Mouse (Mus musculus): ENCODE data around the gene Mlst8. TPM values are rescaled to one million over a fixed set of nuclear protein-coding genes. Genes with fewer than 3 reads are reported as not detected.
"Not testable (repeated sequence)": the region's sequence is repeated elsewhere in the genome, so short reads cannot be mapped to it uniquely, and the experiment has no call there.

Mlst8 gene
- polyA plus RNA-seq, 1 experiment from 2014 or later, result 32.0 TPM

DNA sequence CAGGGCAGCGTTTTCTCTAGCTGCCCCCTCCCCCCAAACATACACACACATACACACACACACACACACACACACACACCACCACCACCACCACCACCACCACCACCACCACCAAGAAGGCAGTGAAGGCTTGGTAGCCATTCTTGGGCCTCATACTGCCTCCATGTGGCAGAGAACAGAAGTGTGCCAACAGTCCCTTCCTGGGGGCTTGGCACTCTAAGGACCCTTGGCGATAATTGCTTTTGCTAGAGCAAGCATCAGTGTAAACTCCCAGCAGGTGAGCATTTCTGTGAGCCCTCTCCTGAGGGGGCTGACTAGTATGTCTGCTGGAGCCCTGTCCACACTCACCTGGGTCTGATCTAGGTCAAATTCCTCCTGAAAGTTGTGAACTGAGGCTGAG lies 37.7 kb downstream of the Mlst8 start:
- WGBS, result 42% methylated on average over 2 of the region's 2 CpGs
- DNase-seq (ENCODE audit: low spot score) (peak; percentile 20), ATAC-seq (replicated peaks; ENCODE audit: insufficient number of reproducible peaks, low FRiP score, low TSS enrichment, low read depth) (no peak)
- Histone ChIP-seq H3K4me3 (ENCODE audit: low read depth, low read length) (no peak overlapping the region), H3K36me3 (replicated peaks; ENCODE audit: control insufficient read depth, insufficient read depth, low read depth, low read length) (peaks cover 17% of the 10 kb centered on the region), H3K27ac (replicated peaks; ENCODE audit: low read depth, low read length) (no peak overlapping the region), H3K4me2 (ENCODE audit: low read depth, low read length) (no peak overlapping the region), H3K9me3 (replicated peaks; ENCODE audit: control insufficient read depth, low read length) (no peaks in the 10 kb centered on the region), H3K4me1 (ENCODE audit: control insufficient read depth, insufficient read depth, low read length) (no peaks in the 10 kb centered on the region), H3K27me3 (ENCODE audit: control insufficient read depth, insufficient read depth, low read length) (no peaks in the 10 kb centered on the region), H3K9ac (replicated peaks; ENCODE audit: low read length) (no peak overlapping the region)

GRCm38 (mm10) chr17:24440377-24440776 lies 38.5 kb downstream of the Mlst8 start:
- 92% methylated on average over 8 of the region's 8 CpGs for WGBS
- H3K36me3 ChIP-seq (replicated peaks; ENCODE audit: control insufficient read depth, insufficient read depth, low read depth, low read length), result peaks cover 15% of the 10 kb centered on the region
- H3K9ac ChIP-seq (replicated peaks; ENCODE audit: low read length), result no peak overlapping the region

DNA sequence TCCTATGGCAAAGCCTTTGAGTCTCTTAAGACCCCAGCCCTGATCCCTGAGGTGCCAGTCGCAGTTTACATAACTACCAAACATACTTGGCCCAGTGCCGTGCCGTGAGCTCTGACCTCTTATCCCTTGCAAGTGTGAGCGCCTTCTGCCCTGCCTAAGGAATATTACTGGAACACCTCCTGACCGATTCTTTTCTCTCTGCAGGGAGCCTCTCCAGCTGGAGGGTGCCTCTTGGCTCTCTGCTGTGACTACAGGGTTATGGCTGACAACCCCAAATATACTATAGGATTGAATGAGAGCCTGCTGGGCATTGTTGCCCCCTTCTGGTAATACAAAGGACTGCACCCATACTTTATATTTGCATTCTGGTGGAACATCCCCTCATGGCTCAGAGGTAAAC lies 41.9 kb downstream of the Mlst8 start:
- no peak overlapping the region for H3K4me2 ChIP-seq (ENCODE audit: low read depth, low read length)
- H3K27ac ChIP-seq (replicated peaks; ENCODE audit: low read depth, low read length), result no peak overlapping the region
- no peaks in the 10 kb centered on the region for H3K27me3 ChIP-seq (ENCODE audit: control insufficient read depth, insufficient read depth, low read length)
- 75% methylated on average over 5 of the region's 5 CpGs for WGBS
- no peaks in the 10 kb centered on the region for H3K9me3 ChIP-seq (replicated peaks; ENCODE audit: control insufficient read depth, low read length)
- no peak overlapping the region for H3K9ac ChIP-seq (replicated peaks; ENCODE audit: low read length)
- no peak overlapping the region for H3K4me3 ChIP-seq (ENCODE audit: low read depth, low read length)
- peak; percentile 65 for DNase-seq (ENCODE audit: low spot score)
- no peaks in the 10 kb centered on the region for H3K4me1 ChIP-seq (ENCODE audit: control insufficient read depth, insufficient read depth, low read length)
- 0 out of 2 replicates have a peak, but pooled peaks have one; percentile 53 for ATAC-seq (replicated peaks; ENCODE audit: insufficient number of reproducible peaks, low FRiP score, low TSS enrichment, low read depth)
- H3K36me3 ChIP-seq (replicated peaks; ENCODE audit: control insufficient read depth, insufficient read depth, low read depth, low read length), result peaks cover 3% of the 10 kb centered on the region; the same call in 1 of the 2 replicates

More at GRCm38 (mm10) chr17:24440377-24440776, 38.5 kb downstream of the Mlst8 start:
- ATAC-seq (replicated peaks; ENCODE audit: insufficient number of reproducible peaks, low FRiP score, low TSS enrichment, low read depth) (no peak), DNase-seq (ENCODE audit: low spot score) (no peak)
- Histone ChIP-seq H3K27me3 (ENCODE audit: control insufficient read depth, insufficient read depth, low read length) (no peaks in the 10 kb centered on the region), H3K4me3 (ENCODE audit: low read depth, low read length) (no peak overlapping the region), H3K9me3 (replicated peaks; ENCODE audit: control insufficient read depth, low read length) (no peaks in the 10 kb centered on the region), H3K27ac (replicated peaks; ENCODE audit: low read depth, low read length) (no peak overlapping the region), H3K4me2 (ENCODE audit: low read depth, low read length) (no peak overlapping the region), H3K4me1 (ENCODE audit: control insufficient read depth, insufficient read depth, low read length) (no peaks in the 10 kb centered on the region)

DNA sequence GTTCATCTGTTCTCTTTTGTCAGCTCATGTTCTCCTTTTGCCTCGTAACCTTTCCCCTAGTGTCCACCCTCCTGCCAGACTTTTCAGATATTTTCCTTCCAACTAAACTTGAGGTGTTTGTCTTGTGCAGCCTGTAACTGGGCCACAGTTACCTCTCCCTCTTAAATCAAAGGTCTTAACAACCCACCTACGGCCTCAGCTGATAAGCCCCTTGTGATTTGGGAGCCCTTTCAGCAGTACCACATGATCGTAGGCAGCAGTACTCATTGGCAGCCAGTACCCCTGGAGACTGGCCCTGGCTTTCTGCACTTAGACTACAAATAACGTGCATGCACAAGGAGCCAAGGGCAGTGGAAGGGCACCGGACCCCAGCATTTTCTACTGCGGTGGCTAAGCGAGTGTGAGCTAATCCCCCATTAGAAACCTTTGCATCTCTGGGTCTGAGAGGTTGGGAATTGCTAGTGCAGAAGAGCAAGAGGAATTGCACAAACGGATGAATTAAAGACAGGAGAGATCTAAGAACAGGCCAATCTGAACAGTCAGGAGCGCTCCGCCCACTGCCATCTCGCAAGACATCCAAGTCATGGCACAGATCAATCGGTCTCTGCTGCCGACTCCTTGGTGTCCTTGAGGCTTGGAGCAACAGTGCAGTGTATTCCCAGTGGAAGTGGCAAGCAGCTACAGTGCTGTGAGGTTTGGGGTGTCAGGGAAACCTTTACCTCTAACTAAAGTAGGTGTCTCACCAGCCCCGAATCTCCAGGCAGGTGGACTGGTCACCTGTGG lies 49.5 kb downstream of the Mlst8 start:
- no peaks in the 10 kb centered on the region for H3K27me3 ChIP-seq (ENCODE audit: control insufficient read depth, insufficient read depth, low read length)
- H3K4me1 ChIP-seq (ENCODE audit: control insufficient read depth, insufficient read depth, low read length), result no peaks in the 10 kb centered on the region
- WGBS, result 90% methylated on average over 14 of the region's 14 CpGs
- H3K4me3 ChIP-seq (ENCODE audit: low read depth, low read length), result no peak overlapping the region
- no peak overlapping the region for H3K27ac ChIP-seq (replicated peaks; ENCODE audit: low read depth, low read length)
- no peaks in the 10 kb centered on the region for H3K9me3 ChIP-seq (replicated peaks; ENCODE audit: control insufficient read depth, low read length)
- H3K9ac ChIP-seq (replicated peaks; ENCODE audit: low read length), result no peak overlapping the region
- ATAC-seq (replicated peaks; ENCODE audit: insufficient number of reproducible peaks, low FRiP score, low TSS enrichment, low read depth) (no peak), DNase-seq (ENCODE audit: low spot score) (no peak)
- peaks cover 5% of the 10 kb centered on the region for H3K36me3 ChIP-seq (replicated peaks; ENCODE audit: control insufficient read depth, insufficient read depth, low read depth, low read length)
- no peak overlapping the region for H3K4me2 ChIP-seq (ENCODE audit: low read depth, low read length)

DNA sequence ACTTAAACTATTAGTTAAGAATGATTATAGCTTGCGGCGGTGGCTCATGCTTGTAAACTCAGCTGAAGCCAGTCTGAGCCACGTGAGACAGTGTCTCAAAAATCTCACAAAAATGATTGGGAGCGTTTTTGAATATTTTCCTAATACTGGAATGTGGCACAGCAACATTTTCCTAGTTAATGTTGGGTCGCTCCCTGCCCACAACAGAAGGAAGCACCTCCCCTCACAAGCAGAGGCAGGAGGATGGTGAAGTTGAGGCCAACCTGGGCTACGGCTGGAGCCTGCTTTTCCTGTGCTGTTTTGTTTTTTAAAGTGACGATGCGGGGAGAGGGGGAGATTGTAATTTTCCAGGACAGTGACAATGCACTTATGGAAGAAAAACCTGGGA lies 51.7 kb downstream of the Mlst8 start:
- Histone ChIP-seq H3K27me3 (ENCODE audit: control insufficient read depth, insufficient read depth, low read length) (no peaks in the 10 kb centered on the region), H3K36me3 (replicated peaks; ENCODE audit: control insufficient read depth, insufficient read depth, low read depth, low read length) (peaks cover 11% of the 10 kb centered on the region), H3K9me3 (replicated peaks; ENCODE audit: control insufficient read depth, low read length) (no peaks in the 10 kb centered on the region), H3K4me2 (ENCODE audit: low read depth, low read length) (peak overlapping the region; percentile 47), H3K4me3 (ENCODE audit: low read depth, low read length) (peak overlapping the region; percentile 50), H3K9ac (replicated peaks; ENCODE audit: low read length) (peak overlapping the region; percentile 80), H3K4me1 (ENCODE audit: control insufficient read depth, insufficient read depth, low read length) (no peaks in the 10 kb centered on the region), H3K27ac (replicated peaks; ENCODE audit: low read depth, low read length) (peak overlapping the region; percentile 80; the same call in 1 of the 2 replicates)
- DNase-seq (ENCODE audit: low spot score) (peak; percentile 26), ATAC-seq (replicated peaks; ENCODE audit: insufficient number of reproducible peaks, low FRiP score, low TSS enrichment, low read depth) (no peak)
- WGBS, result 6% methylated on average over 8 of the region's 8 CpGs

GRCm38 (mm10) chr17:24426471-24427169 lies 52.3 kb downstream of the Mlst8 start, which contains the start of gene Eci1:
Gene Eci1, plus strand, starts transcription at chr17:24426641.
- peaks cover 11% of the 10 kb centered on the region for H3K36me3 ChIP-seq (replicated peaks; ENCODE audit: control insufficient read depth, insufficient read depth, low read depth, low read length)
- H3K4me2 ChIP-seq (ENCODE audit: low read depth, low read length), result peak within 1 kb of the TSS; percentile 47
- H3K27me3 ChIP-seq (ENCODE audit: control insufficient read depth, insufficient read depth, low read length), result no peaks in the 10 kb centered on the region
- peak within 1 kb of the TSS; percentile 80 for H3K27ac ChIP-seq (replicated peaks; ENCODE audit: low read depth, low read length)
- H3K4me3 ChIP-seq (ENCODE audit: low read depth, low read length), result peak within 1 kb of the TSS; percentile 50
- WGBS, result 1% methylated on average over 48 of the region's 48 CpGs
- peak within 1 kb of the TSS; percentile 80 for H3K9ac ChIP-seq (replicated peaks; ENCODE audit: low read length)
- DNase-seq (ENCODE audit: low spot score) (peak; percentile 91), ATAC-seq (replicated peaks; ENCODE audit: insufficient number of reproducible peaks, low FRiP score, low TSS enrichment, low read depth) (peak; percentile 98)
- H3K4me1 ChIP-seq (ENCODE audit: control insufficient read depth, insufficient read depth, low read length), result no peaks in the 10 kb centered on the region
- no peaks in the 10 kb centered on the region for H3K9me3 ChIP-seq (replicated peaks; ENCODE audit: control insufficient read depth, low read length)

DNA sequence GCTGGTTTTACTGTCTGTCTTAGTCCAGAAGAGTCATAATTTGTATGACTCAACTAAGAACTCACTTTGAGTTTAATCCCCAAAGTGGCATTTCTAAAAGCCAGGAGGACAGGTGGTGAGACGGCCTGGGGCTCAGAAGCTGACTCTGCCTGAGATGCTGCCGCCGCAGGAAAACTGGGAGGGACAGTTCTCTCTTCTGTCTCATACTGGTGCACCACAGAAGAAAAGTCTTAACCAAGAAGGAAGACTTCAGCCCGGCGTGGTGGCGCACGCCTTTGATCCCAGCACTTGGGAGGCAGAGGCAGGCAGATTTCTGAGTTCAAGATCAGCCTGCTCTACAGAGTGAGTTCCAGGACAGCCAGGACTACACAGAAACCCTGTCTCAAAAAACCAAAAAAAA lies 53.0 kb downstream of the Mlst8 start:
- no peak for ATAC-seq (replicated peaks; ENCODE audit: insufficient number of reproducible peaks, low FRiP score, low TSS enrichment, low read depth)
- Histone ChIP-seq H3K9ac (replicated peaks; ENCODE audit: low read length) (no peak overlapping the region), H3K9me3 (replicated peaks; ENCODE audit: control insufficient read depth, low read length) (no peaks in the 10 kb centered on the region), H3K4me3 (ENCODE audit: low read depth, low read length) (no peak overlapping the region), H3K36me3 (replicated peaks; ENCODE audit: control insufficient read depth, insufficient read depth, low read depth, low read length) (peaks cover 14% of the 10 kb centered on the region), H3K27ac (replicated peaks; ENCODE audit: low read depth, low read length) (no peak overlapping the region), H3K4me2 (ENCODE audit: low read depth, low read length) (no peak overlapping the region; the same call in 1 of the 2 replicates), H3K27me3 (ENCODE audit: control insufficient read depth, insufficient read depth, low read length) (no peaks in the 10 kb centered on the region), H3K4me1 (ENCODE audit: control insufficient read depth, insufficient read depth, low read length) (no peaks in the 10 kb centered on the region)
- WGBS, result 92% methylated on average over 7 of the region's 7 CpGs
- DNase-seq (ENCODE audit: low spot score), result no peak

- 88% methylated on average over 5 of the region's 8 CpGs for WGBS
- not testable (repeated sequence) for H3K4me3 ChIP-seq (ENCODE audit: low read depth, low read length); H3K9ac ChIP-seq (replicated peaks; ENCODE audit: low read length); H3K27me3 ChIP-seq (ENCODE audit: control insufficient read depth, insufficient read depth, low read length); DNase-seq (ENCODE audit: low spot score); ATAC-seq (replicated peaks; ENCODE audit: insufficient number of reproducible peaks, low FRiP score, low TSS enrichment, low read depth); H3K9me3 ChIP-seq (replicated peaks; ENCODE audit: control insufficient read depth, low read length); H3K4me2 ChIP-seq (ENCODE audit: low read depth, low read length); H3K27ac ChIP-seq (replicated peaks; ENCODE audit: low read depth, low read length); H3K4me1 ChIP-seq (ENCODE audit: control insufficient read depth, insufficient read depth, low read length)
- H3K36me3 ChIP-seq (replicated peaks; ENCODE audit: control insufficient read depth, insufficient read depth, low read depth, low read length), result peaks cover 16% of the 10 kb centered on the region
Observed at GRCm38 (mm10) chr17:24425326-24425725, 53.6 kb downstream of the Mlst8 start.

Measured in embryonic facial prominence, embryonic 11.5 days (tissue).